Comparison of ENCODE assay signal across 24 mouse cellular contexts in the genomic region with DNA sequence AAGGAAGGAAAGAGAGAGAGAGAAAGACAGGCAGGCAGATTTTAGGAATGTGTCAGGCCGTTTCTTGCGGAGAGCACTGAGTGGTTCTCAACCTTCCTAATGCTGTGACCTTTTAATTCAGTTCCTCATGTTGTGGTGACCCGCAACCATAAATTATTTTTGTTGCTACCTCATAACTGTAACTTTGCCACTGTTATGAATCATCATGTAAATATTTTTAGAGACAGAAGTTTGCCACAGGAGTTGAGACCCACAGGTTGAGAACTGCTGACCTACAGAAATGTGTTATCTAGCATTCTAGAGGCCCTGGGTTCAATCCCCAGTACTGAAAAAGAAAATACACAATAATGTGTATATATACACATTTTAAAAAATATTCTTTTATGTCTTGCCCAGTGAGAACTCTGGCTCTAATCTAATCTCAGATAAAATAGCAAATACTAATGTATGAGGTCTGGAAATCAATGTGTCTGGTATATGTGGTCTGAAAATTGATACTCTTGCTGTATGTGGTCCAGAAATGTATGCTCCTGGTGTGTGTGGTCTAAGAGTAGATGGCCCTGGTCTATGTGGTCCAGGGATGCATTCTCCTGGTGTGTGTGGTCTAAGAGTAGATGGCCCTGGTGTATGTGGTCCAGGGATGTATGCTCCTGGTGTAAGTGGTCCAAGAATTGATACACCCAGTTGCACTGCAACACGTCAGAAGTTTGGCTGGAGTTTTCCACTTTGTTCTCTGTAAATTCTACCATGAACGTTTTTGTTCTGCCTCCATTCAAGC. TPM values are rescaled to one million over a fixed set of nuclear protein-coding genes. Genes with fewer than 3 reads are reported as not detected.
DNase-seq lines count a peak whose midpoint lies in the region; ATAC-seq lines count a peak whose summit lies in the region.
"Had no signal": no experiment of that assay in that cellular context is flagged by ENCODE, and none has a peak within 500 bp of the region (broad histone marks: within the 10 kb centered on the region; RNA-seq: fewer than 3 reads in every experiment).

No protein-coding gene starts in this region.

- no peak overlapping the region for H3K27ac ChIP-seq in embryonic facial prominence, embryonic 14.5 days (replicated peaks; ENCODE audit: low read depth, low read length)
- no peak overlapping the region for H3K27ac ChIP-seq in embryonic facial prominence, embryonic 10.5 days (replicated peaks)
- no peak overlapping the region for H3K27ac ChIP-seq in midbrain, embryonic 14.5 days (replicated peaks; ENCODE audit: low read depth, low read length)
- H3K27ac ChIP-seq in hindbrain, embryonic 11.5 days (ENCODE audit: low read depth, low read length): no peak overlapping the region
- H3K27ac ChIP-seq: embryonic facial prominence, embryonic 12.5 days; forebrain, embryonic 13.5 days; forebrain, embryonic 15.5 days had no signal

- peak; percentile 30 for DNase-seq in embryonic facial prominence, embryonic 14.5 days (ENCODE audit: low spot score)
- no peak for DNase-seq in embryonic facial prominence, embryonic 10.5 days (ENCODE audit: low spot score)
- DNase-seq in 416B (ENCODE audit: low read depth): peak; percentile 71
- no peak for DNase-seq in midbrain, embryonic 14.5 days
- DNase-seq in thymus, postnatal 36 days: no peak
- no peak for DNase-seq in hindbrain, embryonic 11.5 days (ENCODE audit: low spot score)
- DNase-seq: adrenal gland, postnatal 10 days; adrenal gland, postnatal 36 days; B cell, adult 2 months; cerebellum, adult 11-12 months; cerebellum, adult 2 months; cerebellum, adult 9-10 months; cerebellum, postnatal 10 days; cerebellum, postnatal 25 days; embryo, embryonic 11 days; forebrain, postnatal 0 days had no signal

- no peak for ATAC-seq in embryonic facial prominence, embryonic 14.5 days (ENCODE audit: low read depth)
- peak; percentile 63 for ATAC-seq in common myeloid progenitor, adult 5-6 weeks (replicated peaks; ENCODE audit: low read depth, poor library complexity, severe bottlenecking)
- no peak for ATAC-seq in midbrain, embryonic 14.5 days (ENCODE audit: low FRiP score, low TSS enrichment)
- no peak for ATAC-seq in hindbrain, embryonic 11.5 days (ENCODE audit: low FRiP score)
- ATAC-seq: activated CD4-positive, CD25-positive, alpha-beta regulatory T cell, adult 4 months; CD4-positive, CD25-positive, alpha-beta regulatory T cell, adult 4 months; forebrain, embryonic 13.5 days; forebrain, embryonic 15.5 days; forebrain, postnatal 0 days; Patski had no signal

- no peak overlapping the region for H3K9ac ChIP-seq in embryonic facial prominence, embryonic 14.5 days (ENCODE audit: low read depth, low read length)
- no peak overlapping the region for H3K9ac ChIP-seq in midbrain, embryonic 14.5 days (replicated peaks; ENCODE audit: low read length)
- H3K9ac ChIP-seq in hindbrain, embryonic 11.5 days (ENCODE audit: low read depth, low read length): no peak overlapping the region
- H3K9ac ChIP-seq: embryonic facial prominence, embryonic 12.5 days; forebrain, embryonic 13.5 days; forebrain, embryonic 15.5 days; forebrain, postnatal 0 days had no signal

- WGBS in embryonic facial prominence, embryonic 14.5 days: 74% methylated on average over 5 of the region's 5 CpGs
- WGBS in embryonic facial prominence, embryonic 10.5 days: 89% methylated on average over 5 of the region's 5 CpGs
- 87% methylated on average over 5 of the region's 5 CpGs for WGBS in midbrain, embryonic 14.5 days
- 85% methylated on average over 5 of the region's 5 CpGs for WGBS in hindbrain, embryonic 11.5 days

- no peak overlapping the region for H3K4me3 ChIP-seq in embryonic facial prominence, embryonic 14.5 days (ENCODE audit: low read depth, low read length)
- H3K4me3 ChIP-seq in embryonic facial prominence, embryonic 10.5 days: no peak overlapping the region
- H3K4me3 ChIP-seq in midbrain, embryonic 14.5 days (replicated peaks; ENCODE audit: low read depth, low read length): no peak overlapping the region
- H3K4me3 ChIP-seq in hindbrain, embryonic 11.5 days (ENCODE audit: low read depth, low read length): no peak overlapping the region
- H3K4me3 ChIP-seq: embryonic facial prominence, embryonic 12.5 days; forebrain, embryonic 13.5 days; forebrain, embryonic 15.5 days had no signal

- H3K36me3 ChIP-seq in embryonic facial prominence, embryonic 14.5 days (ENCODE audit: control insufficient read depth, insufficient read depth, low read length): no peaks in the 10 kb centered on the region
- H3K36me3 ChIP-seq in embryonic facial prominence, embryonic 10.5 days (replicated peaks): no peaks in the 10 kb centered on the region
- H3K36me3 ChIP-seq in midbrain, embryonic 14.5 days (ENCODE audit: control insufficient read depth, insufficient read depth, low read length): no peaks in the 10 kb centered on the region
- H3K36me3 ChIP-seq in hindbrain, embryonic 11.5 days (ENCODE audit: control insufficient read depth, insufficient read depth, low read length): no peaks in the 10 kb centered on the region
- H3K36me3 ChIP-seq: embryonic facial prominence, embryonic 12.5 days; forebrain, embryonic 15.5 days; G1E had no signal

- no peaks in the 10 kb centered on the region for H3K27me3 ChIP-seq in embryonic facial prominence, embryonic 14.5 days (replicated peaks; ENCODE audit: control insufficient read depth, insufficient read depth, low read length)
- no peaks in the 10 kb centered on the region for H3K27me3 ChIP-seq in embryonic facial prominence, embryonic 10.5 days (replicated peaks; ENCODE audit: low read depth, poor library complexity, severe bottlenecking)
- H3K27me3 ChIP-seq in midbrain, embryonic 14.5 days (ENCODE audit: control insufficient read depth, insufficient read depth, low read length): no peaks in the 10 kb centered on the region
- no peaks in the 10 kb centered on the region for H3K27me3 ChIP-seq in hindbrain, embryonic 11.5 days (ENCODE audit: control insufficient read depth, insufficient read depth, low read length)
- H3K27me3 ChIP-seq: embryonic facial prominence, embryonic 12.5 days; forebrain, embryonic 13.5 days; forebrain, embryonic 15.5 days had no signal

- H3K4me2 ChIP-seq in embryonic facial prominence, embryonic 14.5 days (ENCODE audit: low read depth, low read length): no peak overlapping the region
- no peak overlapping the region for H3K4me2 ChIP-seq in midbrain, embryonic 14.5 days (ENCODE audit: low read length)
- H3K4me2 ChIP-seq in hindbrain, embryonic 11.5 days (replicated peaks; ENCODE audit: low read depth, low read length): no peak overlapping the region
- H3K4me2 ChIP-seq: embryonic facial prominence, embryonic 12.5 days; forebrain, embryonic 13.5 days; forebrain, embryonic 15.5 days had no signal

- H3K4me1 ChIP-seq in embryonic facial prominence, embryonic 14.5 days (ENCODE audit: control insufficient read depth, insufficient read depth, low read length): no peaks in the 10 kb centered on the region
- no peaks in the 10 kb centered on the region for H3K4me1 ChIP-seq in embryonic facial prominence, embryonic 10.5 days
- no peaks in the 10 kb centered on the region for H3K4me1 ChIP-seq in midbrain, embryonic 14.5 days (ENCODE audit: control insufficient read depth, insufficient read depth, low read length)
- no peaks in the 10 kb centered on the region for H3K4me1 ChIP-seq in hindbrain, embryonic 11.5 days (replicated peaks; ENCODE audit: control insufficient read depth, insufficient read depth, low read length)
- H3K4me1 ChIP-seq: embryonic facial prominence, embryonic 12.5 days had no signal

- H3K9me3 ChIP-seq in embryonic facial prominence, embryonic 14.5 days (ENCODE audit: control insufficient read depth, low read length): no peaks in the 10 kb centered on the region
- H3K9me3 ChIP-seq in embryonic facial prominence, embryonic 10.5 days: no peaks in the 10 kb centered on the region
- no peaks in the 10 kb centered on the region for H3K9me3 ChIP-seq in midbrain, embryonic 14.5 days (ENCODE audit: control insufficient read depth, low read length)
- no peaks in the 10 kb centered on the region for H3K9me3 ChIP-seq in hindbrain, embryonic 11.5 days (ENCODE audit: control insufficient read depth, low read length)
- H3K9me3 ChIP-seq: embryonic facial prominence, embryonic 12.5 days; forebrain, embryonic 13.5 days; forebrain, embryonic 15.5 days; G1E had no signal

RNA-seq across cellular contexts. Expression of gene Slc35d3, which starts 20.0 kb away (rescaled TPM):
- 0.87 and 1.2 TPM in 2 replicates for polyA plus RNA-seq in embryonic facial prominence, embryonic 14.5 days (2014; fragmentation: Nextera tagmentation; extraction: Ambion mirVana)
- 0.39 and 0.71 TPM in 2 replicates for polyA plus RNA-seq in embryonic facial prominence, embryonic 10.5 days (2016; fragmentation: Nextera tagmentation; extraction: Ambion mirVana)
- 5.8 and 7.0 TPM in 2 replicates for total RNA-seq in common myeloid progenitor, adult 5-6 weeks (2017)
- polyA plus RNA-seq in midbrain, embryonic 14.5 days (2014; fragmentation: Nextera tagmentation; extraction: Ambion mirVana): 2.3 and 2.4 TPM in 2 replicates
- polyA plus RNA-seq in hindbrain, embryonic 11.5 days (2014; fragmentation: Nextera tagmentation; extraction: Ambion mirVana): 0.60 and 0.77 TPM in 2 replicates
- polyA plus RNA-seq: activated CD4-positive, CD25-positive, alpha-beta regulatory T cell, adult 4 months; CD4-positive, CD25-positive, alpha-beta regulatory T cell, adult 4 months; G1E; Patski had no signal

Comparison
In these comparisons a context has a peak if more than half of its experiments do, and no peak if none do; other contexts are left out.
1. DNase-seq: peak in embryonic facial prominence, embryonic 14.5 days (single experiment) and 416B (single experiment); none in embryonic facial prominence, embryonic 10.5 days (single experiment), midbrain, embryonic 14.5 days (single experiment), thymus, postnatal 36 days (0 of 2) and hindbrain, embryonic 11.5 days (single experiment).